Mouse (Mus musculus): ENCODE data around the gene Fgfr2. TPM values are rescaled to one million over a fixed set of nuclear protein-coding genes. Genes with fewer than 3 reads are reported as not detected.

Gene Fgfr2
- total RNA-seq, 2 experiments from 2014 or later, result not detected

- ATAC-seq (replicated peaks; ENCODE audit: poor library complexity), result no peak
These were observed 2321.3 kb downstream of the Fgfr2 start for GRCm38 (mm10) chr7:130801811-130802210.

DNA sequence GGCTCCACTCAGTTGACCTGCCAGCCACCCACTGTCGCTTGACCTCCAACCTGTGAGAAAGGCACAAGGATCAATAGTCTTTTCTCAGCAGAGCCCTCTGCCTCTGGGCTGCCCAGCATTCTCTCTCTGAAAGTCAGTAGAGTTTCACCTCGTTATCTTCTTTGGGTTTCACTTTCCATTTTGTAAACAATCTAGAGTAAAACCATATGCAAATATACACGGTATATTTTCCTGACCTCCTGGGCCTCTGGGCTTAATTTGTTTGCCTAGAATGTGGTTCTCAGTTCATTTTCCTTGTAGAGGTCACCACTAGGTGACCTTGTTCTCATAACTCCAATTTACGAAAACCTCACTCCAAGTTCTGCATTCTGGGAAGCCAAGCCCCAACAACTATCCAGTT is 2322.5 kb downstream of the Fgfr2 start:
- no peak for ATAC-seq (replicated peaks; ENCODE audit: poor library complexity)

GRCm38 (mm10) chr7:130799418-130799817 is 2323.7 kb downstream of the Fgfr2 start:
- ATAC-seq (replicated peaks; ENCODE audit: poor library complexity), result no peak

GRCm38 (mm10) chr7:130797524-130797923 is 2325.6 kb downstream of the Fgfr2 start:
- ATAC-seq (replicated peaks; ENCODE audit: poor library complexity), result no peak

GRCm38 (mm10) chr7:130796786-130797185 is 2326.4 kb downstream of the Fgfr2 start:
- ATAC-seq (replicated peaks; ENCODE audit: poor library complexity), result peak; percentile 73

GRCm38 (mm10) chr7:130793671-130794070 is 2329.5 kb downstream of the Fgfr2 start:
- ATAC-seq (replicated peaks; ENCODE audit: poor library complexity), result no peak

- ATAC-seq (replicated peaks; ENCODE audit: poor library complexity), result no peak
These were observed 2333.7 kb downstream of the Fgfr2 start for GRCm38 (mm10) chr7:130789456-130789855.

DNA sequence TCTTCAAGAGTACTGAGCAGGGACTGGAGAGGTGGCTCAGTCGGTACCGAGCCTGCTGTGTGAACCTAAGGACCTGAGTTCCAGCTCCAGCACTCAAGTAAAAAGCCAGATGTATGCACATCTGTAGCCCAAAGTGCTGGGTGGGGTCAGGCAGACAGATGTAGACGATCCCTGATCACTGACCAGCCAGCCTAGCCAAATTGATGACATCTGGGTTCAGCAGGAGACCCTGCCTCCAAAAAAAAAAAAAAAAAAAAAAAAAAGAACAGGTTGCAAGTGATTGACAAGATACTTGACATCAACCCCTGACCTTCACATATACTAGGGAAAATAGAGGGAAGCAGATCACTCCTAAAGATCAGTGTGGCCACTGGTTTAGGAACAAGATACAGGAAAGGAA is 2334.2 kb downstream of the Fgfr2 start:
- no peak for ATAC-seq (replicated peaks; ENCODE audit: poor library complexity)

GRCm38 (mm10) chr7:130787537-130787936 is 2335.6 kb downstream of the Fgfr2 start:
- ATAC-seq (replicated peaks; ENCODE audit: poor library complexity), result no peak

- ATAC-seq (replicated peaks; ENCODE audit: poor library complexity), result no peak
These were observed 2336.4 kb downstream of the Fgfr2 start for GRCm38 (mm10) chr7:130786708-130787107.

DNA sequence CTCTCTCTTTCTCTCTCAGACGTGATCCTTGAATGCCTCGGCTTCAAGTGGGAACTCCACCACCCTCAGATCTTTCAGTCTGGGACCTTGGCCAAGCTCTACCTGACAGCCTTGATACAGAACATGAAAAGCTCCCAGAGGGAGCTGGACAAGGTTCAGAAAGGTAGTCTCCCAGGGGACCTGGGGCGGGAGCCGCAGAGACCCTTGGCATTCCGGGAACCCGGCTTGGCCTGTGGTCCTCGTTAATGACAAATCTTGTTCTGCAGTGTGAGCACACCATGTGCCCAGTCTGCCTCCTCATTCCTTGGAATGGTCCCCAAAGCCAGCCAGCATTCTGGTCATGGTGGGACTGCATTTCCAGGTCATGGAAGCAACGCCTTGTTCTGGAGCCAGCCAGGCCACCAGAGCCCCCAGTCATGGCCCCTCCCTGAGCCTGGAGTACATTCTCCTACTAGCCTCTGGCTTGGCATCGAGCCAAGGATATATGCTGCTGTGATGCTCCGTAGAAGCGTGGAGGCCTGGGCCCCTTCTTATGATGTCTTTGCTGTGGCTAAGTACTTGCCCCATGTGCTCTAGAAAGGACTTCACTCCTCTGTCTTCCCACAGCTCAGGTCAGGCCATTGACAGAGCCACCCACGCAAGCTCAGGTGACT is 2337.1 kb downstream of the Fgfr2 start:
- no peak for ATAC-seq (replicated peaks; ENCODE audit: poor library complexity)

DNA sequence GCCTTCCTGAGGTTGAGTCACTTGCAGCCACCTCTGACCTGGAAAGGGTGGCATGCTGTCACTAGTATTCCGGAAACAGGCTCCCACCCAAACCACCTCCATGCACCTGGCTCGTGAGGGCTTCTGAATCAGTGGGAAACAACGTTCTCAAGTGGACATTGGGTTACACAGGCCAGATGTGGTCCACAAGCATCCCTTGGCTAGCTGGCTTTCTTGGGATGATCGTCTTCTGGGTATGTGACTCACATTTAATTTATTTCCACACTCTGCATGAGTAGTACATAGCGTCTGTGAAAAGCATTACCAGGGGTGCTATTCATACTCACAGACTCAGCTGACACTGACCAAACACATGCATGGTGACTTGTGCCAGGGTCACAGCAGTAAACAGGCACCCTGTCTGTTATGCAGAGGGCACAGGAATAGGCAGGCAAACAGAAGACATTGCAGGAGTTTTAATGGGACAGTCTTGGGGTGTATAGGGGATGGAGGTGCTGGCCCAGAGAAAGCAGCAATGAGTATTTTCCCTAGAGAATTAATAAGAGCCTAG is 2340.6 kb downstream of the Fgfr2 start:
- no peak for ATAC-seq (replicated peaks; ENCODE audit: poor library complexity)

GRCm38 (mm10) chr7:130780866-130781419 is 2342.2 kb downstream of the Fgfr2 start:
- no peak for ATAC-seq (replicated peaks; ENCODE audit: poor library complexity)

DNA sequence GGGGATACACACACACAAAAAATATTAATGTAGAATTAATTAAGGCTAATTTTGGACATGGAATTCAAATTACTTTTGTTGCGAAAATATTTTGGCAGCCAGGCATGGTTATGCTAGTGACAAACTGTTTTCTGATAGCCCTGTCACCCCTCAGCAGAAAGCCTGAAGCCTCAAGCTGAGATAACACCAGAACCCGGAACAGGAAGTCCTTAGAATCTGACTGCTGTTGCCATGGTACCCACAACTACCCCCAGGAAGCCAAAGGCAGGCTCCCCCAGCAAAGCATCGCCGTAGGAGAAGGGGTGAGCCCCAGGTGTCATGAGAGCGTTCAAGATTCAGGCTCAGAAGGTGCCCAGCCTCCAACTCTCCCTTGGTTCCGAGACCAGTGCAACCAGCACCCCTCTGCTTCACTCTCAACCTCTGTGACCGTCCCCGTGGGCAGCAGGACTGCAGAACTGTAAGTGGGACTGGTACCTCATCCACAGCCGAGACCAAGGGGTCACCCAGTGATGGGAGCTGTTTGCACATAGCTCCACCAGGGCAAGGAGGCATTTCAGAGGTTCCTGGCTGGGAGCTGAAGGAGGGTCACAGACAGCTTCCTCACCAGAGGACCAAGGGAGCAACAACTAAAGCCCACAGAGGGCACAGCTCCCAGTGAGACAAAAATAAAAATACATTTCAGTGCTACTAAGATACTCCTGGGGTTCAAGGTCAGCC is 2349.1 kb downstream of the Fgfr2 start, which contains the start of gene Btbd16:
TSS of gene Btbd16 (plus strand) at position 156 of the 717 bp plus-strand sequence.
- peak; percentile 63 for ATAC-seq (replicated peaks; ENCODE audit: poor library complexity)

DNA sequence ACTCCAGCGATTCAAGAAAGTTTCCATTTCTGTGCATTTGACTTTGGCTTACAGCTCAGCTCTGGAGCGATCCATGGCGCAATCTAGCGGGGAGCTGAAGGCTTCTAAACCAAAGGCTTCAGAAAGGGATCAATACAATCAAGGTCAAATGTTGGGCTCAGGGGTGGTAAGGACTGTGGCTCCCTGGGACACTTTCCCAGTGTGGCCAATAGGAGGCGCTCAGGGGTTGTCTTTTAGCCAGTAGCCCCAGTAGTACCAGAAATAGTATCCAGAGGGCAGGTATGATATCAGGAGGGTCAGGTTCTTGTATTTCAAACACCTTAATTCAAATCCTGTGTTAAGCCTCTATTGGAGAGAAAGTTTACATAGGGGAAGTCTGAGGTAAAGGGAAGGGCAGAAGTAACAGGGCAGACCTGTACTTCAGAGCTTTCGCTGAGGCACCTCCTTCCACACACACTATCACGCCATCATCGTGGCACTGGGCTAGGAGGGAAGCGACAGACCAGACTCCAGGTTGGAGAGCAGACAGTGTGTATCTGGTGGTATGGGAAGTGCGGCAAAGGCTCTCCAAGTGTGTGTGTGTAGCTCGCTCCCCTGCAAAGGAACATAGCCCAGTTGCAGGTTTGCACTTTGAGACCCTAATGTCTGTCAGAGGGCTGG is 2349.8 kb downstream of the Fgfr2 start:
- peak; percentile 75 for ATAC-seq (replicated peaks; ENCODE audit: poor library complexity)

GRCm38 (mm10) chr7:130770707-130771106 is 2352.4 kb downstream of the Fgfr2 start:
- ATAC-seq (replicated peaks; ENCODE audit: poor library complexity), result peak; percentile 78

DNA sequence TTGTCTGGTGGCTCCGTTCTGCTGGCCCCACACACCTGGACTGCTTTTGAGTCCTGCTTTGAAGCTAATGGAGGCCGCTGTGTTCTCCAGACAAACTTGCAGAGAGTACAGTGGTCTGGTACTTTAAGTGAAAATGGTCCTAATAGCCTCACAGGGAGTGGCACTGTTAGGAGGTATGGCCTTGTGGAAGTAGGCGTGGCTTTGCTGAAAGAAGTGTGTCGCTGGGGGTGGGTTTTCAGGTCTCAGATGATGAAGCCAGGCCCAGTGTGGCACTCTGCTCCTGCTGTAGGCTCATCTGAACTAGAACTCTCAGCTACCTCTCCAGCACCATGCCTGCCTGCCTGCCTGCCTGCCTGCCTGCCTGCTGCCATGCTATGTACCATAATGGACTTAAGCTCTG is 2355.0 kb downstream of the Fgfr2 start:
- ATAC-seq (replicated peaks; ENCODE audit: poor library complexity), result no peak

- no peak for ATAC-seq (replicated peaks; ENCODE audit: poor library complexity)
These were observed 2356.6 kb downstream of the Fgfr2 start for GRCm38 (mm10) chr7:130766411-130767170.

GRCm38 (mm10) chr7:130764160-130764559 is 2359.0 kb downstream of the Fgfr2 start:
- ATAC-seq (replicated peaks; ENCODE audit: poor library complexity), result no peak

DNA sequence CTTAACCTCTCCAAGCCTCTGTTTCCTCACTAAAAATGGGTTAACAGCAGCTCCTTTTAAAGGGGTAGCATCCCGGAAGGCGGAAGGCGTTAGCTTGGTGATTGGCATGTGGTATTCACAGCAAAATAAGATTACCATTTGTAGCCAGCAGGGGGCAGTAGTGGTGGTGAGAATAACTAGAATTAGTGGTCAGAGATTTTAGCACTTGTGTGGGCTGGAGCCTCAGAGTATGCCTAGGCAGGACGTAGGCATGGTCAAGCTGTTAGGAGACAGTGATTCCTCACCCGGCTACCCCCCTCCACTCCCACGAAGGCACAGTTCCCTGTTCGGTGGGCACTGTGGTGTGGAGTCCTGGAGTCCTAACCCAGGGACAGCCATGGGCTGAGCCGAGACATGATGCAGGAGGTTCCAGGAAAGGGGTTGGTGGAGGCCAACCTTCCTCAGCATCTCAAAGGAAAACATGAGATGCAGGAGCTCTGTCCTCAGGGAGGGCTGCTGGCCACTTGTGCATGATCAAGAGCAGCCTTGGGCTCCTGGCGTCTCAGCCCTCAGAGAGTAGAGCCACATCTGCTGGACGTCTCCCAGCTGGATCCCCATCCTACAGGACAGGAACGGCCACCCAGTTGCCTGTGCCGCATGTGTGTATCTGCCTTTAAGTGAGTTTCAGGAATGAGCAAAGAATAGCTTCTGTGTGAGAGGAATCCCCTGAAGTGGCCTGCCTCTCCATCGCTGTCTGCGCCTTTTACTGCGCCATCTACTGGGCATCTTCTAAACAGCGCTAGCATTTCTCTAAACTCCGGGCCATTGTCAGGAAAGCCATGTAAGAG is 2360.9 kb downstream of the Fgfr2 start:
- ATAC-seq (replicated peaks; ENCODE audit: poor library complexity), result peak; percentile 90
